Mouse (Mus musculus) frontal cortex, adult 2 months (tissue): ENCODE measurements around the gene Chad. TPM values are rescaled to one million over a fixed set of nuclear protein-coding genes. Genes with fewer than 3 reads are reported as not detected.

Source experiments
- DNase-seq, 2 experiments: peaks; one replicate each; pipeline ENCODE4 v3.0.0; 2022; ENCODE audit warnings: low spot score in 1 of 2; ENCODE audit errors: extremely low spot score in 1 of 2
- polyA plus RNA-seq: library from polyadenylated mRNA; depleted of rRNA; stranded (reverse); fragments of >200 nt; gene quantifications from 2 replicates; pipeline ENCODE4 v1.2.3, GENCODE M21; 2012; rRNA removed

Gene Chad
- 0.11 and 0.22 TPM in 2 replicates for polyA plus RNA-seq

DNA sequence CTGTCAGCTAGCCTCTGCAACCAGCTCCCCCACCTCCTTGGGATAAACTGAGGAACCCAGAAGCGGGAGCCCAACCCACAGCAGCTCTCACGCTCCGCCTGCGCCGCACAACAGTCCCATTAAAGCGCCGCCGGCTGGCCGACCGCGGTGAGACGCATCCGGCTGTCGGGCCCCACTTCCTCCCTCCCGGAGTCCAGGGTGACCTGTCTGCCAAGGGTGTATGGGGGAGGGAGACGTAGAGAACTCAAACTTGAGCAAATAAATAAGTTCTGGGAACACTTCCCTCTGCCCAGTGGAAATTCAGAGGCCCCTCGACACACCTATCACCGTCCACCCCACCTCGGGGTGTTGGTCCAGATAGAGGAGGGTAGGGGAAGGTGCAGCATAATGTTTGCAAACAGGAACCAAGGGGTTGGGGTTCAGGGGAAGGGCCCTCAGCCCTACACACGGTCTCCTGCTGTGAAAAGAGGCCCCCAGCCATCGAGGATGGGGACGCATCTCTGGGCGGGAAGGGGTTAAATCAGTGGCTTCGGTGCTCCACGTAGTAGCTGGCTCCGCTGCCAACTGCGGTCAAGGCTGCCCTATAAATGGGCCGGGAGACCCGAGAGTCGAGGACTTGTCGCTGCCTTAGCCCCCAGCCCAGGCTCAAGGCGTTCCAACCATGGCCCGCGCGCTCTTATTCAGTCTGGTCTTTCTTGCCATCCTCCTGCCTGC lies at the start of gene Chad:
TSS of gene Chad (plus strand) at position 611 of the 714 bp plus-strand sequence.
- no peak for DNase-seq

DNA sequence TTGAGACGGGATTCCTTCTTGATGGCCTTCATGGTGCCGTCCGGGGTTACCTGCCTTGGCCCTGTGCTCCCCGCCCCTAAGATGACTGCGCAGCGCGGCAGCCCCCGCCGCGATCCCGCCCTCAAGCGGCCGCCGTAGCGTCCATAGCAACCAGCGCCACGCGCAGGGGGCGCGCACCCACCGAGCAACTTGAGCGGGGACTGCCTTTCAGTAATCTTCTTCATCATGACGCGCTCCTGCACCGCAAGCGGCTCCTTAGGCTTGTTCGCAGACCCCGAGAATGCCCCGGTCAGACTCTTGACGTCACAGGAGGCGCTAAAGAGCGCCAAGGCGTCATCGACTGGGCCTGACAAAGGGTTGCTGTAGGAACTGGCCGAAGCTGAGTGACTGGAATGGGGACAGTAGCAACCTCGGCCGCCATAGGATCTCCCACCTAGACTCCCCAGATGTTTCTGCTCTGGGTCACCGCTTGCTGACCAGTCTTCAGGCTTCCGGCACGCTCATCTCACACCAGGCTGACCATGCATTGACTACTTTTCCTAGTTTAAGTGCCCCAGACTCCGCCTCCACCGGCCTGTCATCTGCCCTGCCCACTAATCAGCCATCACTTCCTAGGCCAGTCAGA lies 43.5 kb upstream of the Chad start, which contains the start of gene Mycbpap:
TSS of gene Mycbpap (minus strand) at position 524 of the 625 bp plus-strand sequence.
- DNase-seq: peak in 1 of 2 experiments; percentile 60

DNA sequence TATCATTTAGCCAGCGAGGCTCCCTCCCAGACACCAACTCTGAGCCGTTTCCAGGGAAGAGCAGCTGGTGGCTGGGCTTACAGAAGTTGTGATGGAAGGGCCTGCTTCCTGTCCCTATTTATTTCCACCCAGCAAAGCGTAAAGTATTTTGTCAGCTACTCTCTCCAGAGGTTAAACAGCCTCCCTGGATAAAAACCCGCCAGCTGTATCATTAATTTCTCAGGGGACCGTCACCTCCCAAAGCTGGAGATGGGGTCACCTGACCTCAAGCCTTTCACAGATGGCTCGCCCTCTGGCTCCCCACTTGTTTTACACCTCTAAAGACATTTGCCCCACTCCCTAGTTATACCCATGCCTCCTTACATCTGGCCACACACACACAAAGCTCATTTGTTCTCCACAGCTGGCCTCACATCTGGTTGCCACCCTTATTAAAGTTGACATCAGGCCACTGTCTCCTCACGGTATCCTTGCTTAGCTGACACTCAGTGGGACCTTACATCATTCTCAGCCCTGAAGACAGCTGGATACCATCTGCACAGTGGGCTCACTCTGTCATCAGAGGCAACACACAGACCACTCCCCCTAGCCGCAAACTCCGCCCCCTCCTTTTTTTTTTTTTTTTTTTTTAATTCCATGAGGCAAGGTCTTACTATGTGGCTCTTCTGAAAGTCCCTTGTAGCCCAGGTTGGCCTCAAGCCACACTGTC lies 38.5 kb upstream of the Chad start:
- no peak for DNase-seq

DNA sequence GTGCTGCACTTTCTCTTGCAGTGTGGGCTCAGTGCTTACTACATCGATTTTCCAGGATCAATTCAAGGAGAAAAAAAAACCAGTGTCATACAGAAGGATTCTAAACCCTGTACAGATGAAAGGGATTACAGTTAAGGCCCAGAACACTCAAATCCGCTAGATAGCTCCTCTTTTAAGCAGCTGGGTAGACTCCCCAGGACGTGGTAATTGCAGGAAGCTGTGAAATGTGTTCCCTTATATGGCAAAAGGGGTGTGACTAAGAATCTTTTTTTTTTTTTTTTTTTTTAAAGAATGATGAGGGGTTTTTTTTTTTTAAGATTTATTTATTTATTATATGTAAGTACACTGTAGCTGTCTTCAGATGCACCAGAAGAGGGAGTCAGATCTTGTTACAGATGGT lies 36.0 kb upstream of the Chad start:
- DNase-seq: no peak

DNA sequence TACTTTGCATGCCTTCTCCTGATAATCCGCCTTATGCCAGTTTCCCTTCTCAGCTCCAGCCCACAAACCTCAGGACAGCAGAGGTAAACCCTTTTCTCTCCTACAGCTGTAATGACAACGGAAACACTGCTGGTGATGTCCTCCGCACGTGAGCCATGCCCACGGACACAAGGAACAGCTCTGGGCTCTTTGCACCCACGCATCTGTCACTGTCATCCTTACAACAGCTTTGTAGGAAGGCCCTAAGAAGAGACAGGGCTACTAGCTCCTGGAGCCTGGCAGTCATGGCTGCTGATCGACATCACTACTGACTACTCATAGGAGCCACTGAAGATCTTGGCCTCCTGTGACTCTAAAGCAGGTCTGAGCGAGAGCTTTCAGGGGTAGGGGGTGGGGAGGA lies 31.7 kb upstream of the Chad start:
- DNase-seq: peak in 1 of 2 experiments; percentile 28

DNA sequence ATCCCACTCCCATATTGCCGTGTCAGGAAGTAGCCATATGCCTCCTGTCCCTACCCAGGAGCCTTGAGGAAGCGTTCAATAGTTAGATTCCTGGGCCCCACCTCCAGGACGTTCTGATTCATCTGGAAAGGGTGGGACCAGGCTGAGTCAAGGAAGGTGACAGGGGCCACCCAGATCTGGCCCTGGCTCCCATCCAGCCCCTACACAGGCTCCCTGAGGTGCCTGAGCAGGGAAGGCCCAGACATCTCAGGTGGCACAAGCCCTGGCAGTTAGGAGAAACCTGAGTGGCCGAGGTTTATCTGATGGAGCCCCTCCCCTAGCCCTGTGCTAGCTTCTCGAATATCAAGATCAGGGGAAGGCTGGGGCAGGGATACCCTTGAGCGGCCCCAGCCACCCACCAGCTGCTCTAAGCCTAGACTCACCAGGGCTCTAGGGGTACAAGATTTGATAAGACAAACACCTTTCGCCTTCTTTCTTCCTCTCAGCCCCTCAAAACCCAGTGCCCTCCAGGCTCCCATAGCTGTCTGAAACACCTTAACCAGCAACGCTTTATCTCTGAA lies 26.0 kb upstream of the Chad start:
- no peak for DNase-seq

DNA sequence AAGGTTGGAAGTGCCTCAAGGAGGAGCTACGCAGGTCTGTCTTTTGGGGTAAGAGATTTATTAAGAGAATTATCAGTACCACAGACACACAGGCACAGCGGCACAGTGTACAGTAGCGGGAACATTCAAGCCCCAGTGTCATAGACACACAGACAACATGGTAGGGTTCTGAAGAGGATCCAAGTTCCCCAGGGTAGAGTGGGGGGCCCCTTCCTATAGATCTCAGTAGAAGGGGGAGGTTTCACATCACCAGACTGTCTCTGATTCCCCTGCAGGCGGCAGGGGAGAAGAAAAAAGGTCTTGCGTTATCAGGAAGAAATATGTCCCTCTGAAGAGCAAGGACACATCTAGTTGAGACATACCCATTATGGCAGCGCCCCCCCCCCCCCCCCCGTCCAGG lies 25.1 kb upstream of the Chad start:
- DNase-seq: no peak

DNA sequence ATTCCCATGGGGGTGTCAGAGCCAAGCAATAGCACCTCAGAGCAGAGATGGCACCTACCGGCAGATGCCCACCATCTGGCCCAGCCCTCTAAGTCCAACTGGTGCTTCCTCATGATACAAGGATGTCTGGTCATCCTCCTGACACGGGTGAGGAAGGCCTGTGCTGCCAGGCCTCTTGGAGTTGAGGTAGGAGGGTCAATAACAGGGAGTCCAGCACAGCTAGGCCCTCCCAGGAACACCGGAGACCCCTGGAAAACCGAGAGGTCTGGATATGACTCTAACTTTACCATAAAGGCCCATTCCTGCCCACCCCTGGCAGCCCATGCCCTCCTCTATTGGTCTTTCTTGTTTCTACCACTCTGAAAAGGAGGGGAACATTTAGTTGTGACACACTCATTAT lies 22.4 kb upstream of the Chad start:
- DNase-seq: no peak

DNA sequence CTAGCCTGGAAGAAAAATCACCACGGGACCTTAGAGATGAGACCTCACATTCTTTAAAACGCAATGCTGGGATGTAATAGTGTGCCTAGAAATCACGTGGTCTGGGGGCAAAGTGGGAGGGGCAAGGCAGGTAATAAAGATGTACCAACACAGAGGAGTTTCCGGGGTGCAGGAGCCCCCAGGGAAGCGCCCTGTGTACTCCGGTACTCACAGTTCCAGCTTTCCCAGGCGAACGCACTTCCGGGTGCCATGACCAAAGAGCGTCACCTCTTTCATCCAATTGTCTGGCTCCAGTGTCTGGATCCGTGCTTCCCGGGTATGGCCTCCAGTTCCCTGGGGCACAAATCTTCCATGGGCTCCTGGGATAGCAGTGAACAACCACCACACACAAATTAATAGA lies 21.5 kb upstream of the Chad start:
- DNase-seq: no peak

DNA sequence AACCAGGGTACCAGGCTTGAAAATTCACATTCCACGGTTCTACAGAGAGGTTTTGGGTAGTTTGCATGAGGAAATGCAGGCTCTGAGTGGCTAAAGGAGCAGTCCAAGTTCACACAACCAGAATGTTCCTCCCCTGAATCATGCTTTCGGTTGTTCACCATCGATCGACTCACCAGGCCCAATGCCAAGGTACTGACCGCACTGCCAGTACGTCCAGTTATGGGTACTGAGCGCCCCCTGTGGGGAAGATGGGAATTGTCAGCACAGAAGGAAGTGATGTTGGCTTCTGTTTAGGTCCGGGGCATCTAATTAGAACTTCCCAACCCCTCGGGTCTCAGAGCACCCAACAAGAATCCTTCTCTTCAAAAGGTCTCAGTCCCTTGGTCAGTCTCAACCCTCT lies 20.9 kb upstream of the Chad start:
- DNase-seq: peak; percentile 88 to 98

DNA sequence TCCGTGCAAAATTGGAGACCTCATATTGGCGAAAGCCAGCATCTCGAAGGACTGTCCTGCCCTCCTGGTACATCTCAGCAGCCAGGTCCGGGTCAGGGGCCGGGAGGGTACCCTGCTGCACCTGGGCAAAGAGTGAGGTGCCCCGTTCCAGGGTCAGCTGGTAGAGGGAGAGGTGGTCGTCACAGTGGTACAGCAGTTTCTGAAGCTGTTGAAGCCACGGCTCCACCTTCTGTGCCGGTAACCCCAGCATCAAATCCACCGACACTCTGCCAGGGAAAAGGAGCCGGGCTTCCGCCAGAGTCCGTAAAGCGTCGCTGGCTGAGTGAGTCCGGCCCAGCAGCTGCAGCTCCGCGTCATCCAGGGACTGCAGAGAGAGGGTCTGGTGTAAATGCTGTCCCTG lies 20.4 kb upstream of the Chad start:
- no peak for DNase-seq

DNA sequence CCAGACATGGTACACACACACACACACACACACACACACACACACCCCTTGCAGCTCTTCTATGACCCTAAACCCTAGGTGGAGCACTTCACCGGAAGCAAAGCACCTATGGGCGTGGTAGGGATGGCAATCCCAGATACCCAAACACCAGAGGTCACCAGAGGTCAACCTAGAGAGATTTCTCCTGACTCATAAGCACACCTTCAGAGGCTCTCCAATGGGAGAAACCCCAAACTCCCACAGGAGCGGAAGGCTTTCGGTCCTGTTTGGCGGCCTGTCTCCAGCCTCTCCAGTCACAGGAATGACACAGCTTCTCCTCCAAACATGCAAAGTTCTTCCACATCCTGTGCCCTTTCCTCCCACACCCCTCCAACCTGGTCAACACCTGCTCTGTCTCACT lies 18.5 kb upstream of the Chad start:
- DNase-seq: no peak

DNA sequence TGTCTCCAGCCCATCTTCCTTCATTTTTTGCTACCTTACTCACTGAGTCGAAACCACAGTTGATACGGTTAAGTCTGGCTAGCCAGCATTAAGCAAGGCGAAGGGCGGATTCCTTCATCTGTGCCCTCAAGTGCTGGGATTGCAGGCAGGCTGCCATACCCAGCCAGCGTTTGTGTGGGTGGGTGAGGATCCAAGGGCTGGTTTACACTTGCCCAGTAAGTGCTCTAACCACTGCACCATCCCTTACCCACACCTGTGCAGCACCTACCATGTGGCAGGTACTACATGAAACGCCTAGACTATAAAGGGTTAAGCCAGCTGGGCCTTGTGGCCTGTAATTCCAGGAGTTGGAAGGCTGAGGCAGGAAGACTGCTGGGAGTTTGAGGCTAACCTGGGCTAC lies 17.6 kb upstream of the Chad start:
- DNase-seq: no peak

DNA sequence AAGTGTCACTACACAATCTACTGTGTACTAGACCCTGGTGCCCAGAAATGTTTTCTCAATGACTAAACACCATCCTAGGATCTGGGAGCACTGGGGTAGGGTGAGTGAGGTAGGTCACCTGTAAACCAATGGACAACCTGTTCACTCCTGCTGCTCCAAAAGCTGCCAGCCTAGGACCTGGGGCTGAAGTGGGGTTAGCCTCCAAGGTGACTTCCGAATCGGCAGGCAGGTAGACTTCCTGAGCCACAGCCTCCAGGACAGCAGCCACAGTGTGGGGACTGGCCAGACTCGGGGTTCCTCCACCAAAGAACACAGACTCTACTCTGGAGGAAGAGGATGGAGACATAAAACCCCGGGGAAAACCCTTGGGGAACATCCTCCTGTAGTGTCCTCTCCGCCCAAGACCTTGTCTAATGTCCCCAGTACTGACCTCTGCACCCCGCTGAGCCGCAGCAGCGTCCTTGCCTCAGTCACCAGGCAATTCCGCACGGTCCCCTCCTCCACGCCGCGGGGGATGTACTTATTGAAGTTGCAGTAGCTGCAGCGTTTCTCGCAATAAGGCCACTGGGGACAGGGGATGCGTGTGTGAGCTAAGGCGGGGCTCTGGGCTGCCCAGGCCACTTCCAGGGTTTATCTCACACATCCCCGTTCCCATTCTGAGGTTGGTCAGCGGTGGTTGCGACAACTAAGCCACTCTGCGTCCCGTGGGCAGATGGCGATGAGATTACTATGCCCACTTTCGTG lies 16.6 kb upstream of the Chad start:
- peak in 1 of 2 experiments; percentile 66 for DNase-seq

DNA sequence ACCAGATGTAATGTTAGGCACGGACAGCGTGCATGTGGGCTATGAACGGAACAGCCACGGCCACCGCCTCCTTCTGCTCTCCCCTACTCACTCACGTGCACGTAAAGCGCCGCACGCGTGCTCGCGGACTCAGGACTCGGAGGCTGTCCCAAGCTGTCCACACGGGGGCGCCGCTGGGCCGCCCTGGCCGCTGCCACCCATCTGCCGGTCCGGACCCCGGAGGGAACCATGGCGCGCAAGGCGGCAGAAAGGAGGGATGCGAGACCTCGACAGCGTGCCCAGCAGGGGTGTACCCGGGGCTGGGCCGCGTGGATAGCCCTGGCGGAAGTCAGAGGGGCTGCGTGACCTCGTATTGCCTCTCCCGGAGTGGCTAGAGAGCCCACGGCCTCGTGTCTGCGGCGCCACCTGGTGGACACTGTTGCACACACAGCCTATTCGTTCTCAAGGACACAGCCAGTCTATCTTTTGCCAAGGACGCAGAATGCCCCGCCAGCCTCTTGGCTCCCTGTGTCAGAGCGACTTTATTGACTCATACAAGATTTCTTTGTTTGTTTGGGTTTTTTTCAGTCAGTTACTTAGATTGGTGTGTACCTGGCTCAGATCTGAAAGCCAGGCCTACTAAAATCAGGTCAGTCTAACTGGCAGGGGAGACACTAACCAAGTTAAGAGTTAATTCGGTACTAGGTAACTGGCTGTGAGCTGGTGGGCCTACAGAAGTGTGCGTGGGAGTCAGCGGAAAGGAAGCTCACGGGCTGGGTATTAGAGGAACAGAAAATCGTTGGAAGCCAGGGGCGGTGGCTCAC lies 15.8 kb upstream of the Chad start, which contains the start of gene Rsad1:
TSS of gene Rsad1 (minus strand) at position 368 of the 803 bp plus-strand sequence.
- peak; percentile 91 to 97 for DNase-seq

DNA sequence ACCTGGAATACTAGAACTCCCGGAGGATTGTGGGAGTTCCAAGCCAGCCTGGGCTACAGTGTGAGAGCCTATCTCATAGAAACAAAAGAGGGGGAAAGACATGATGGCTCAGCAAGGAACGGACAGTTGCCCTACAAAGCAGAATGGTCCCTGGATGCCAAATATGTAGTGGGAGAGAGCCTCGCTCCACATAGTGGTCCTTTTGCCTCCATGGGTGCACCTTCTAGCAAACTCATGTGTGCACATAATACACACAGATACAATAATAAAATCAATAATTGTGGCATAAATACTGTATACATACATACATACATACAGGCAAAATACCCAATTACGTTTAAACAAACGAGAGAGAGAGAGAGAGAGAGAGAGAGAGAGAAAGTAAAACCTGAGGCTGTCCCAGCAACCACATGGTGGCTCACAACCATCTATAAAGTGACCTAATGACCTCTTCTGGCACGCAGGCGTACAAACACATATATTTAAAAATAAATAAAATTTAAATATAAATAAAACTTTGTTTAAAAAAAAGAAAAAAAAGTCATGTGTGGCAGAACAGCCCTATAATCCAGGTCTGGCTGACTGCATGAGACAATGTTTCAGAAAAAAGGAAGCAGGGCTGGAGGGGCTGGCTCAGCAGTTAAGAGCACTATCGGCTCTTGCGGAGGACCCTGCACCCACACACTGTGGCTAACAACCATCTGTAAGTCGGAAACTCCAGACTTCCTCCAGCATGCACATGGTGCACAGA lies 15.0 kb upstream of the Chad start:
- peak in 1 of 2 experiments; percentile 40 for DNase-seq

DNA sequence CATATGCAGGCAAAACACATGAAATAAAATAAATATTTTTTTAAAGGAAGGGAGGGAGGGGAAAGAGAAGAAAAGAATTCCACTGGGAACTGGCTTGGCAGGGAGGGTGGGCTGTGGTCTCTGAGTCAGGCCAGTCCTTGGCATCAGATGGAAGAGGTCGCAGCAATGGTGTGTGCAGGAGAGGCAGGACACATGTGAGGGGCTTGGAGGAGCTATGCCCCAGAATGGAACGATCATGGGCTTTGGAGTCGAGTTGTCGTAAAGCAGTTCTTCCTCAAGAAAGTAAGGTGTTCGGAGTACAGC lies 14.5 kb upstream of the Chad start:
- DNase-seq: no peak

DNA sequence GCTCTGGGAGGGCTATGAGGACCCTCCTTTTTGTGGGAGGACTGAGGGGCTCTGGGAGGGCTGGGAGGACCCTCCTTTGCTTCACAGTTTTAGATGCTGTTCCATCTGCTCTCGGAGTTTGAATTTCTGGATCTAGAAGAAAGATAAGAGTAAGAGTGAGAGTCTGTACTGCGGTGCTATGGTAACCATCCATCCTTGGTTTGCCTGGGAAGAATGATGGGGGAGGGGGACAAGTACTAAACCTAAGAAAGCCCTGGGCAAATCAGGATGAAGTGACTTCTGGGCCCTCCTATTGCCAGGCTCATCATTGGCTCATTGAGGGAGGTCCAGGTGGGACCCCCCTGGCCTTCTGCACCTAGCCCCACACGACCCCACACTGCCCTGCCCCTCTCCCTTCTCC lies 6.6 kb upstream of the Chad start:
- DNase-seq: no peak

DNA sequence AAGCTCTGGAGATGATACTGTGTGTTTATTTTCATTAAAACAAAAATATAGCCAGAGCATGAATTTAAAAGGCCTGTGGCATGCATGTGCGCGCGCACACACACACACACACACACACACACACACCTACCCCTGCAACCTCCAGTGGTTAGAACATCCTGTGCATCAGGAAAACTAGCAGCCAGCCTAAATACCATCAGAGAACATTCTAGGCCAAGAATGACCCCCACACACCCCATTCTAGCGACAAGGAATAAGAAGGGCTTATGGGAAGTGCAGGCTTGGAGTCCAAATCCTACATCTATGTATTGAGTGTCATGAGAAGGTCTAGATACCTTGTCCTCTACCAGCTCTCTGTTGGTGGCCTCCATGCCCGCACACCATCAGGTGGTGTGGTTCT lies 1.5 kb upstream of the Chad start:
- no peak for DNase-seq
